Mouse (Mus musculus) neutrophil, adult 5-6 weeks (primary cell): ENCODE measurements around the gene Tet3. TPM values are rescaled to one million over a fixed set of nuclear protein-coding genes. Genes with fewer than 3 reads are reported as not detected.

Experiments
- ATAC-seq: fragments of 151-379, 151-347 bp; 2 replicates; pipeline ENCODE4 v1.8.0; 2017; ENCODE audit warnings: mild to moderate bottlenecking, moderate TSS enrichment; ENCODE audit not compliant: insufficient number of reproducible peaks, poor library complexity, low FRiP score, severe bottlenecking; ENCODE audit errors: extremely low read depth
- total RNA-seq: library from RNA; stranded (forward); fragments of 200-1000 nt; gene quantifications from 2 replicates; pipeline ENCODE4 v1.2.3, GENCODE M21; 2017

Gene Tet3
- total RNA-seq, 1 experiment from 2014 or later, result 37.2 TPM

DNA sequence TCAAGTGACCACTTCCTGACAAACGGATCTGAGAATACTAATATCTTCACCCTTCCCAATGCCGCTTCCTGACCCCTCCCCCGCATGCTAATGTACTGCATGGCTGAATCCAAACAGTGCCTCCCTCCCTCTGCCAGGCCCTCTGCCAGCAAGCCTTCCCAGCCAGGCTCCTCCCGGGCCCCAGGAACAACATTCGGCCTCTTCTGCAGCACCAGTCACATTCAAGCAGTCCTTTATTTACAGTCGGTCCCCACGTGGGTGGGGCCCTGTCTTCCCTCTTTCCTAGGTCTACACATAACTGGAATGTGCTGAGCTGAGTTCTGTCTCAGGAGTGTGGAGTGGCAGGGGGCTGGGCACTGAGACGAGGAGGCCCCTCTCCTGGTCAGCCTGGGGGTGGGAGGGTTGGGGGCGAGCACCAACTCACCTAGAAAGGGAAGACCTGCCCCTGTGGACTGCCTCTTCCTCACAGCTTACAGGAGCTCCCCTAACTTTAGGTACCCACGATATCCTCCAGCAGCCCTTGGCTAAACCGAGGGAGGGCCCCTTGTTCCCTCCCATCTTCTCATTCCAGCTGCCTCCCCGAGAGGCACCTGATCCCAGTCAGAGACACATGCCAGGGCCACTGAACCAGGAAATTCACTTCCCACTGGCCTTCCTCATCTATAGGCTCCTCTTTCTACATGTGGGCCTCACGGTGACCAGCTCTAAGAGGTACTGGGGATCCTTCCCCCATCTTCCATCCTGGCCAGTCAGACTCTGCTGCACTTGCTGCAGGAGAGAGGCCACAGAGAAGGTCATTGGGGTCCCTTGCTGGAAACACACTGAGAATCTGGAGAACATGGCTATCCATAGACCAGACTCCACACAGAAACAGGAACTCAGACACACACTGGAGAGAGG lies 15.2 kb downstream of the Tet3 start:
- ATAC-seq, result no peak

DNA sequence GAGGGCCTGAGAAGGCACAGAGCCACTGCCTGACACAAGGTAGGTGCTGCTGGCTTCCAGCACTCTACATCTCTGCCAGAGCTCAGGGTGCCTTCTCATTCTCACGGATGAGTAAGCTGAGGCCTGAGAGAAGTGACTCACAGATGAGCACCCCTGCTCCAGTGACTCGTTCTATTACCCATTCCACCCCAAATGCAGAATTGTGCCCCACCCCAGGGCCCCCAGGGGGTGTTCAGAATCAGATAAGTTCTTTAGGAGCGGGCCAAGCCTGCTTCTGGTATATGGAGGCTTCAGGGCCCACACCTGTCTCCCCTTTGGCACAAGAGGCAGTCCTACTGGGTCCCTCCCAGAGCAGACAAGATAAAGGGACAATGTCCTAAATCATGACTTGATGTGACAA lies 16.2 kb downstream of the Tet3 start:
- ATAC-seq, result no peak

DNA sequence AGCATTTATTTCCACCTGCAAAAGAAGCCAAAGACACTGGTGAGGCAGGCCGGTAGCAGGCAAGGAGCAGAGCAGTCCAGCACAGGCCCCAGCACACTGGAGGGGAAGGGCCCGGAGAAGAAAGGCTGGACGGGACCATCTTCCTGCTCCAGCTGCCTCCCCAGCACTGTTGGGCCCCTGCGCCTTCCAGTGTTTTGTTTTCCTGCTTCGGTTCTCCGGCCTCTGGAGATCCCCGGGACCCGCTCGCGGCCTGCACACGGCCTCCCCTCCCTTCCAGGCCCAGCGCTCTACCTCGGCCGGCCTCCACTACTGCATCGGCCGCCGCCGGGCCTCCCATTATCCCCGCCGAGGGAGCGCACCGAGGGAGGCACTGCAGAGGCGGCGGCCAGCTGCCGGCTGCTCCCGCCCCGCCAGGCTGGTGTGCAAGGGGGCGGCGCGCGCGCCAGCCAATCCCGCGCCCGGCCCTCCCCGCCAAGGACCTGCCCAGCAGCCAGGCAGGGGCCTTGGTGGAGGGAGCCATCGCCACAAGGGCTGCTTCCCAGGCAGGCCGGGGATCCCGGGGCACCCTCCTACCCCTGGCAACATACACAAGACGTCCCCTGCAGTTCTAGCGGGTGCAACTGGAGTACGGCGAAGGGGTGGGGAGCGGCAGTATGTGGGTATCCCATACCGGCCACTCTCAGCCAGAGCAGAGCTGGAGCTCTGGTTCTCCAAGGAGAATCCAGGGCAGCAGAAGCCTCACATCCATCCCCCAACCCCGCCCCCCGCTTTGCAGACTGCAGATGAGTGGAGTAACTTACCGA lies 17.4 kb downstream of the Tet3 start:
- ATAC-seq, result peak; percentile 17

DNA sequence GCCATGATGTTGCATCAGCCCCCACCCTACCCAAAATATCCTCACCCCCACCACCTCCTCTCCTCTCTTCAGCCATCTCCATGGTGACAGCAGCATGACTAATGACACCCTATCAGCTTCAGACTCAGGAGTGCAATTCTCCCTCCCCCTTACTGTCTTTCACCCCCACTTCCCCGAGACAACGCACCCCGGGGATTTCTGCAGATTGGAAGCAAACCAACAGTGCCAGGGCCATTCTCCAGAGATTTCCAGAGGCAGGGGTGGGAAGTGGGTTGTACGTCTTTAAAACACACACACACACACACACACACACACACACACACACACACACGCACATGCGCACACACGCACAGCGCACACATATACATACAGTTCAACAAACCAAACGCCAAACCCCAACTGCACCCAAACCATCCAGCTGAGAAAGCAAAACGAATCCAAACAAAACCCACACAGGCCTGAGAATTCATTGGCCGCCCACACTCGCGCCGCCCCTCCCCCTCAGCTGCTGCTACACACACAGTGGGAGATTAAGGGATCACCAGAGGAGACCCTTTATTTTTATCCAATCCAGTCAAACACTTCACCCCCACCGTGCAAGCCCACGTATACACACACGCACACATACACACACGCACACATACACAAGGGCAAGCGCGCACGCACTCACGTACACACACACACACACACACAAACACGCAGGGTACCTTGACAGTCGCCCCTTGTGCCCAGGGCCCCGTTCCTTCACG lies 18.2 kb downstream of the Tet3 start:
- no peak for ATAC-seq

GRCm38 (mm10) chr6:83440197-83440509 lies 18.7 kb downstream of the Tet3 start:
- ATAC-seq, result no peak

DNA sequence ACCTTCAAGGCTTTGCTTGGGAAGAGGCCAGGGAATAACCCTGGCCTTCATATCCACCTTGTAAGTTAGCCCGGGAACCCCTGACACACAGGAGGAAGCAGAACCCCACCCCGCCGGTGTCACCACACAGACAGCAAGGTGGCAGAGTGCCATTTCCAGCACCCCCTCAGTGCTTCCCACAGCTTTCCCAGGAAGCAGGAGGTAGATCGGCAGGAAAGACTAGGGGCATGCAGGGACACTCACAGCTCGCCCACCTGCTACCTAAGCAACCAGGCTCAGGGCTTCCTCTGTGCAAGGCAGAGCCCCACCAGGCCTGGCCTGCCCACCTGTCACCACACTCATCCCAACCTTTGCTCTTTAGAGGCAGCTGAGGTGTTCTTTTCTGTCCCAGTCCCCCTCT lies 19.1 kb downstream of the Tet3 start:
- ATAC-seq, result no peak

DNA sequence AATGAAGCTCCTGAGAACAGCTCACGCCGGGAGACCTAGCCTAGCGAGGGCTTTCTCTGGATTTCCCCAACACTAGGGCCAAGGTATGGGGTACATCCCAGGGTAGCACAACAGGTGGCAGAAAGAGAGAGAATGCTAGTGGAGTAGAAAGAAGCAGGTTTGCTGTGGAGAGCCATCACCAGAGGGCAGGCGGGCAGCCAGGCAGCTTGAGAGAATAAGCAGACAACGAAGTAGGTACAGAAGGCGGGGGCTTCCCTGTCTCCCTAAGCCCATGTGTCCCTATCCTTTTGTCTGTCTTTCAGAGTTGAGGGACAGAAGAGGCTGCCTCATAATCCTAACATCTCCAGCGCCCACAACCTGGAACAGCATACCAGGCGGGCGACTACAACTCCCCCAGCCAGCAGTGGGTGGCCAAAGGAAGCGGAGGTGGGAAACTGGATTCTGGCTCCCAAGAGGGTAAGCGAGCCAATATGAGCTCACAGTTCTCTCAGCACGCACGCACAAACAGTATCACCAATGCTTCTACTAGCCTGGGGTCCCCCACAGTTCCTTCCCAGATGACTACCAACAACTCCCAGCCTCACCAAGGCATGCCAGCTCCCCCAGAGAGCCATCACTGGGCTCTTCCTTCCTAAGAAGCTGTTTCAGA lies 19.6 kb downstream of the Tet3 start:
- no peak for ATAC-seq

DNA sequence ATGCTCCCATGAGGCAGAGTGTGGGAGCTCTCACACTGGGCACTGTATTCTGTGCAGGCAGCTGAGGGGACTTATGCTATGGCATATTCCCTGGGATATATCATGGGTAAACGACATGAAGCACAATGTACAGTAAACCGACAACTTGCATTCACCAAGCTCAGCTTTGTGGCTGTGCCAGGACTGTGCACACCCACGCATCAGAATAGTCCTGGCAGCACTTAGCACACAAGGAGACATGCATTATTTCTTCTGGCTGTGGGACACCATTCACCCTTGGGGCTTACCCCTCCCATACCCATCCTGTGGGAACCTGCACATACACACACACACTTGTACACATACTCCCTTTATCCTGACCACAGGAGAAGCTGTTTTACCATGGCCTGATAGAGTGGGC lies 20.3 kb downstream of the Tet3 start:
- no peak for ATAC-seq

- no peak for ATAC-seq
Measured at GRCm38 (mm10) chr6:83437802-83438201, 21.1 kb downstream of the Tet3 start.

- ATAC-seq, result no peak
Measured at GRCm38 (mm10) chr6:83437225-83437624, 21.7 kb downstream of the Tet3 start.

DNA sequence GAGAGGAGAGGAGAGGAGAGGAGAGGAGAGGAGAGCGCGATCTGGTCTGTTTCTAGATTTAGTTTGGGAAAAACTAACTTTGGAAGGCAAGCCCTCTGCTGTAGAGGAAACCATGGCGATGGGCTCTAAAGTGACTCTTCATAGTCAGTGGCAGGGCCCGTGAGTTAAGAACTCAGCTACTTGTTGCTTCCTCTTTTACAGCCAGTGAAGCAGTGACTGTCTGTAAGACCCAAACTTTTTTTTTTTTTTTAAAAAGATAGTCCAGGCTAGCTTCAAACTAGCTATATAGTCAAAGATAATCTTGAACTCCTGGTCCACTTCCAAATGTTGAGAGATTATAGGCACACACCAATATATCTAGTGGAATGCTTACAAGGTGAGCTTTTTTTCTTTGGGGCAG lies 22.3 kb downstream of the Tet3 start:
- peak; percentile 55 for ATAC-seq

- no peak for ATAC-seq
Measured at GRCm38 (mm10) chr6:83435174-83435573, 23.7 kb downstream of the Tet3 start.

GRCm38 (mm10) chr6:83433546-83433945 lies 25.3 kb downstream of the Tet3 start:
- no peak for ATAC-seq

DNA sequence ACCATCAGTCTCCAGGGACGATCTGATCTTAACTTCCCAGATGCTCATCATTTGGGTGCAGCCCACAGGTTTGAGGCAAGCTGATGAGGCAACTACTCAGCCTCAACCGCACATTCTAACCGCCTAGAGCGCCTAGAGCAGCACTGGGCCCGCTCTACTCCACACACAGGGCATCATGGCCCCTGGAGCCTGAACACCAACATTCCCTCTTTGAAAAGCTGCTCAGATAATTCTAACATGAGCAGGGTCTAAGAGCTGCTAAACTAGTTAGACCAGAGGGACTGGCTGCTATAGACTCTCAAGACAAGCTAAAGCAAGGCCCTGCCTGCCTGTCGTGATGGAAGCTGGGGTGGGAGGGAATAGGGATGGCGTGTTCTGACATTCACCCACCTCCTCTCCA lies 25.9 kb downstream of the Tet3 start:
- no peak for ATAC-seq

GRCm38 (mm10) chr6:83427968-83428731 lies 30.7 kb downstream of the Tet3 start:
- no peak for ATAC-seq

DNA sequence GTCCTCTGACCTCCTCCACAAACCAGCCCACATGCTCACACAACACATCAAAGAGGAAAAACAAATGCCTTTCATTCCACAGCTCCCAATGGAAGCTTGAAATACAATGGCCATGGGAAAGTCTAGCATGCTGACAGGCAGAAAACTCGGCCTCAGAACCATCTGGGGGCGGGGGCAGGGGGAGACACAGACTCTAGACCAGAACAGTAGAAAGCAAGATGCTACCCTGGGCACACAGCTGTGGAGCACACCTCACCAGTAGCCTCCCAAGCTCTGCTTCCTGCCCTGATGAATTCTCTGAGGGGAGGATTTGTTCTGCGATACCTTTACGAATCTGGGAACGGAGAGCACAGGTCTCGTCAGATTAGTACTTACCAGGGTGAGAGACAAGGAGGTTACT lies 31.4 kb downstream of the Tet3 start:
- no peak for ATAC-seq

- ATAC-seq, result no peak
Measured at GRCm38 (mm10) chr6:83426576-83426975, 32.3 kb downstream of the Tet3 start.

DNA sequence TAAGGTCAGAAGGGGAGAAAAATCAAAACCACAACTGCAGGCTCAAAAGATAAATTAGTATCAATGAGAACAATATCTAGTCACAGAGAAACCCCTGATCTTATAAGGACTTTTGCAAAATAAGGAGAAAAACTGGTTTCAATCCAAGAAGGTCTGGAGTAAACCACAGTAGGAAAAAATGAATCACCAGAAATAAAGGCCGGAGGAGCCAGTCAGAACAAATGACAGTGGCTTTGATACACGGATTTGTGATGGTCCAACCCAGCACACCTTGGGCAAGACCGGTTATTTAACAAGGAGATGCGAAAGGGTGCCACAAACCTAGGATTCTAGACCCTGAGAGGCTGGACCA lies 34.9 kb downstream of the Tet3 start:
- ATAC-seq, result no peak
